Mouse (Mus musculus) frontal cortex, adult (tissue): Measurements from ENCODE around the gene Ascl3.

Experiments used
- ATAC-seq: cut with Nextera tagmentation; 2 replicates; pipeline ENCODE4 v1.9.2; 2017; ENCODE audit warnings: mild to moderate bottlenecking, moderate library complexity, mixed read lengths; ENCODE audit not compliant: low TSS enrichment

Gene Ascl3

DNA sequence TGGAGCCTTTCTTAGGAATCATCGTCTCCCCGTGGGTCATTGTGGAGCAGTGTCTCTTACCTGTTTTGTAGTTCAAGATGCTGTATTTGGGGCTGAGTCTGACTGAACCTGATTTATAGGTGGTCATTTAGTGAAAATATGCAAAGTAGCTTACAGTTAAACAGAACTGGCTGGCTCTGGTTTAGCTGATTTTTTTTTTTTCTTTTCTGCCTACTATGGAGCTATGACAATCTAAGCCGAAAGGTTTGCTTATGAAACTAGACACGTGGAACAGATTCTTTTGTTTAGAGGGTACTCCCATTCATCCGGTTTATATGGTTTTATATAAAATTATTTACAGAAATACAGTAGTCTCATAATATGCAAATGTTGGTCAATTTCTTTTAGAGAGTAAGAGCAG, at the start of gene Ascl3:
Ascl3 (minus strand) TSS at position 101 of the 400 bp plus-strand sequence.
- ATAC-seq: no peak

- peak; percentile 66 for ATAC-seq
Observed at GRCm38 (mm10) chr7:109781087-109781469, 49.6 kb upstream of the Ascl3 start.

DNA sequence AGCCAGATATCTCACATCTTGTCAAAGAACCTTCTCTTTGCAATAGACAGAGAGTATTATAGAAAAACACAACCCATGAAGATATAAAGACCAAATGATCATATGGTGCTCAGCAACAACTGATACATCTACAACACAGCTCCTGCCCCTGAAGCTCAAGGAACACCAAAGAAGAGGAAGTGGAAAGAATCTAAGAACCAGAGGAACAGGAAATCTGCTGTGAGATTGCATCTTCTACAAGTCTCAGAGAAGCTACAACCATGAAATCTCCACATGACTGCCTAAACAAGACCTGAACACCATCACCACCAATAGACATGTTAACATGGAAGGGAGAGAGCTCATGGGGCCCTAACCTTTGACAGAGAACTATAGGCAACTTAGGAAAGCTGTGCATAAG, 40.7 kb upstream of the Ascl3 start:
- no peak for ATAC-seq

DNA sequence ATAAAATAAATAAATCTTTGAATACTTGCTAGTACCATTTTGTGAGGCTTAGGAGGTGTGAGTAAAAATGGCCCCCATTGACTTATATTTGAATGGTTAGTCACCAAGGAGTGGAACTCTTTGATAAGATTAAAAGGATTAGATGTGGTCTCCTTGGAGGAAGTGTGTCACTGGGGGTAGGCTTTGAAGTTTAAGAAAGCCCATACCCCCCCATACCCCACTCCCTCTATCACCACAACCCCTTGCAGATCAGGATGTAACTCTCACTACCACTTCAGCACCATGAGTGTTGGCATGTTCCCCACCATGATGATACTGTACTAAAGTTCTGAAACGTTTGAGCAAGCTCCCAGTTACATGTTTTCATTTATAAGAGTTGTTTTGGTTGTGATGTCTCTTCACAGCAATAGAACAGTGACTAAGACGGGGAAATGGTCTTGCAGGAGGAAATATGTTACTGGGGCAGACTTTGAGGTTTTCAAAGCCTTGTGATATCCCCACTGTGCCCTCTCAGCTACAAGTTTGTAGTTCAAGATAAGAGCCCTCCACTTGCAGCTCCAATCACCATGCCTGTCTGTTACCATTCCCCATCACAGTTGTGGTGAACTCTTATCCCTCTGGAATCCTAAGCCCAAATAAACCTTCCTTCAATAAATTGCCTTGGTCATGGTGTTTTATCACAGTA, 37.3 kb upstream of the Ascl3 start:
- no peak for ATAC-seq

DNA sequence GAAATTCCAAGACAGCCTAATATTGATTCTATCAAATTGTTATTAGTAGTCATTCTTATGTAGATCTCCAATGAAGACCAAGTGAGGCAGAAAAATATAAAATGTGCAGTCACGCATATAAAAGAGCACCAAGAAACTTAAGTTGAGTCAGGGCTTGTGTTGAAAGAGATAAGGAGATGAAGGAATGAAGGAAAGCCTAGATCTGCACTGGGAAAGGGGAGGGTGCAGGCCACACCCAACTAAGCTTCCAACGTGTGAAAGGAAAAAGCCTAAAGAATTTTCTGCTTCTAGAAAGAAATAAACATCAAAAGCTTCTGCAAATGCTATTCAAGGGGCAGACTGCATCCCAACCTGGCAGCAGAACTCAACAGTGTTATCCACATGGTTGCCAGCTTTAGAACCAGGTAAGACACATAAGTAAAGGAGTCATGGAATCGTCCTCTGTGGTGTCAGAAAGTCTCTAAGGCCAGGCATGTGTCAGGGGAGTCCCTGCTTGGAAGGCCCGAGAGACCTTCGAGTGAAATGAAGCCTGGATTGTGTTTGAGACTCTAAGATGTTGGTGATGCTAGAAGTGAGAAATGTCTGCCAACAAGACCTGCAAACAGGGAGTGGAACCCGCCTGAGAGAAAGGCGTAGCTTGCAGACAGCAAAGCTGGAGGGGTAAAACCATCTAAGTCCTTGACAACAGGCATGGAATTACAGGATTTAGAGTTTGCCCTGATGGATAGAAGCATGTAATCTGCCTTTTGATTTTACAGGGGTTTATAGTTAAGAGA, 36.2 kb upstream of the Ascl3 start:
- no peak for ATAC-seq

DNA sequence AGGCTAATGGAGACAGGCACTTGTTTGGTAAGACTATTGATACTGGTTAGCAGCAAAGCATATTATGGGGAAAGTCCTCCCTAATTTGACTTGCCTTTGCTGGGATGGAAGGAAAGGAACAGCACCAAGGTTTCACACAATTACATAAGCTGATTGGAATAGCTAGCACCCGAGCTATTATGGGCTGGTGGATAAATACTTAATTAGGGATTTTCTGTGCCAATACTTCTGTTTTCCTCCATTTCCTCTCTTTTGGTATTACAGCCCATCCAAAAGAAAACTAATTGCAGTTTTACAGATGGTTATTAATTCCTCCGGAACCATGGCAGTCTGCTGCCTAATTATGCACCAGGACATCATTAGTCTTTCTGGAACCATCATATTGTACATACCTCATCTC, 32.5 kb upstream of the Ascl3 start:
- no peak for ATAC-seq

DNA sequence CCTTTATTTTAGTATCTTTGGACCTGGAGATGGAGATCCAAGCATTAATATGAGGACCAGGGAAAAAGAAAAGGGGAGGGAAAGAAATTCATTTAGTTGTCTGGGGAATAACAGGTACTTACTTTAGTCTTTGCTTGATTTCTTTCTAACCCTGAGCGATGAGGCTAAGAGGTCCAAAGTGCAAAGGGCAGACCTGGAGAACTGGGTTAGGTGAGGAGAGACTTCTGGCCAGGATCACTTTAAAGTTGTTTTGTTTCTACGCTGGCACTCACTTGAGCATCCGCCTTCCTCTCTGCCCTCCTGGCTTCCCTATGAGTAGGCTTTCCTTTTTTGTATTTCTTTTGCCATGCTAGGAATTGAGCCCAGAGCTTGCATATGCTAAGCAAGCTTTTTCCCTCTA, 24.8 kb upstream of the Ascl3 start:
- ATAC-seq: no peak

DNA sequence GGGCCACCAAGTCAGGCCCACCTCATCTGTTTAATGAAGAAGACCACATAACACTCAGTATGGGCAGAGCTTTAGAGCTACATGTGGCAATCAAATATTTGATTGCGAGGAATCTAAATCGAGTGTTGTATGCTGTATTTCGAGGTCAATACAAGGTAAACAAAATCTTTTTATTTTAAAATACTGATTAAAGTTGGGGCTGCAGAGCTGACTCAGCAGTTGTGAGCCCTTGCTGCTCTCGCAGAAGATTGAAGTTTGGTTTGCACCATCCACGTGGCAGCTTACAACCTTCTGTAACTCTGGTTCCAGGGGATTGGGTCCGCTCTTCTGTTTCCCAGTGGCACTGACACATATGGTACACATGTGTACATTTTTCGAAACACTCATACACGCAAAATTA, 22.5 kb upstream of the Ascl3 start:
- ATAC-seq: no peak

GRCm38 (mm10) chr7:109752008-109752925, 20.7 kb upstream of the Ascl3 start, which contains the start of gene Tmem9b:
Gene Tmem9b (minus strand): TSS chr7:109752875.
- peak; percentile 96 for ATAC-seq

GRCm38 (mm10) chr7:109751427-109752007, 20.0 kb upstream of the Ascl3 start:
- peak; percentile 28; the same call in 1 of the 2 replicates for ATAC-seq

- ATAC-seq: no peak
Observed at GRCm38 (mm10) chr7:109747747-109748146, 16.2 kb upstream of the Ascl3 start.

GRCm38 (mm10) chr7:109741703-109742102, 10.2 kb upstream of the Ascl3 start:
- no peak for ATAC-seq

DNA sequence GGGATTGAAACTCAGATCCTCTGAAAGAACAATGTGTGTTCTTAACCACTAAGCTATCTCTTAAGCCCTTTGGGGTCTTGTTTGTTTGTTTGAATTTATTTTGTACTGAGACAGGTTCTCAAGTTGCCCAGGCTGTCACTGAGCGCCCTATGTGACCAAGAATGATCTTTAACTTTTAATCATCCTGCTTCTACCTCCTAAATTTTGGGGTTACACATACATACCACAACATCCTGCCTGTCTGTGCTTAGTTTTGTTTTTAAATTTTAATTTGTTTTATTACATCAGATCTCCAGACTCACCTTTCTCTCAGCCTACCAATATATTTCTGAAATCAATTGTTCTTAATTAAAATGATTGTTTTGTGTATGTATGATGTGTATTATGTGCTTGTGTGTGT, 9.5 kb upstream of the Ascl3 start:
- no peak for ATAC-seq

DNA sequence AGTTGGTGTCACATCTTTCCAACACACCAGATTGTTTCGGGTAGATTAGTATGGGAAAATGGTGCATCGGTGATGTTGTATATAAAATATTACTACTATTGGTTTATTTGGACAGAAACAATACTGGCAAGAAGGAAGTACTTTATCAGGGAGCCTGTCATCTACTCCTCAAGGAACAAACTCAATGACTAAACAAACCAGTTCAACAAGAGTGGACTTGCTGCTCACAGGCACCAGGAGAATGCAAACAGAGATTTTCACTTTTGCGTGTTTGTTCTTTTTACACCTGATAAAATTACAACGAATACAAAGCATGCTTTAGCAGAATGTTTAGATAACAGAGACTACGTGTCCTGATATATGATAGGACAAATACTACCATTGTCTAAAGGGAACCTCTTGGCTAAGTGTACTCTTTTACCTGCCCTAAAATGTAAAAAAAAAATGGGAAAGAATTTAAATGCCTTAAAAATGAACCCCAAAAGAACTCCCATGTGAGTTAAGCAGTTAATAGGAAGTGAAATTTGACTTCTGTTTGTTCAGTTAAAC, 8.4 kb upstream of the Ascl3 start:
- no peak for ATAC-seq

GRCm38 (mm10) chr7:109734806-109735205, 3.3 kb upstream of the Ascl3 start:
- ATAC-seq: no peak

- no peak for ATAC-seq
Observed at GRCm38 (mm10) chr7:109723697-109724096, 7.8 kb downstream of the Ascl3 start, which contains the start of gene BC051019. Gene BC051019 (minus strand): TSS chr7:109723850.

DNA sequence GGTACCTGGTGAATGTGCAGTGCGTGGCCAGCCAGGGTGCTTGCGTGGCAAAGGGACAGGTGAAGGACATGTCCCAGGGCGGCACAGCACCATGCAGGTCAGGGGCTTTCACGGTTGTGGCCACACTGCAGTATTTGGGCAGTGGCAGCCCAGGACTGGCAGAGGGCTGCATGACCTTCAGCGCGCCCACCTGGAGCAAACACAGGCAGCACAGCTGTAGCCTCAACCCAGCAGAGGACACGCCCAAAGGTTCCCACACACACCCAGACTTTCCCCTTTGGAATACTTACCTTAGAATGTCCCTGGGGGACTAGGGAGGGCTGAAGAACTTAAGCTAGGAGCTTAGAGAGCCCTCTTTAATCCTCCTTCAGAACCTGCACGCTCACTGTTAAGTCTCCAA, 8.4 kb downstream of the Ascl3 start:
- ATAC-seq: no peak

DNA sequence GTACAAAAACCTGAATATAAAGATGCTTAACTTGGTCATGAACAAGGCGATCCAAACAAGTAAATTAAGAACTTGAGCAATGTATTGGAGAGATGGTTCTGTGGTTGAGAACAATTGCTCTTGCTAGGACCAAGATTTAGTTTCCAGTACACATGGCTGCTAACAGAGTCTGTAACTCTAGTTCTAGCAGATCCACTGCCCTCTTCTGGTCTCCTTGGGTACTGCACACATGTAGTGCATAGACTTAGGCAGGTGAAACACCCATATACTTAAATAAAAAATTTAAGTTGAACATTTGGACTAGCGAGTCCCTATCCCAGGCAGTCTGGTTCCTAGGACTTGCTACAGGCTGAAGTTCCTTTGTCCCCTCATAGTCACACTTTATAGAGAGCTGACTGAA, 8.9 kb downstream of the Ascl3 start:
- no peak for ATAC-seq

DNA sequence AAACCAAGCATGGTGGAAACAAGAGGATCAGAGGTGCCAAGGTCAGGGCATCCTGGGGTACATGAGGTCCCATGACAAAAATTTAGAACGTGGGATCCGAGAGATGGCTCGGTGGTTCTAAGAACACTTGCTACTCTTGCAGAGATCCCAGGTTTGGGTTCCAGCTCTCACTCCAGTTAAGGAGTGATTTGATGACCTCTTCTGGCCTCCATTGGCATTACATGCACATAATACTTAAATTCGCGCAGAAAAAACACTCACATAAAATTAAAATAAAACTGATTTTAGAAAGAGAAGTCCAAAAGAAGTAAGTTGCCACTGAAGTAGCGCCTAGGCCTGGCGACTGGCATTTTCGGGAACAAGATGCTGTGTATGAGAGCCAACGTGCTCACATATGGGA, 12.2 kb downstream of the Ascl3 start:
- 0 out of 2 replicates have a peak, but pooled peaks have one; percentile 50 for ATAC-seq

- ATAC-seq: no peak
Observed at GRCm38 (mm10) chr7:109713434-109713982, 18.0 kb downstream of the Ascl3 start.

GRCm38 (mm10) chr7:109712198-109712597, 19.3 kb downstream of the Ascl3 start:
- ATAC-seq: no peak
